In genomic region chr14:71276309-71276791, GRCm38 (mm10) we compare ENCODE assay signal across 8 mouse cellular contexts.
DNase-seq lines count a peak whose midpoint lies in the region; ATAC-seq lines count a peak whose summit lies in the region.

No protein-coding gene starts in this region.

- no peak overlapping the region for H3K9ac ChIP-seq in midbrain, embryonic 12.5 days (replicated peaks)
- no peak overlapping the region for H3K9ac ChIP-seq in intestine, embryonic 16.5 days (ENCODE audit: low read depth, low read length)

- WGBS in midbrain, embryonic 12.5 days = 14% methylated on average over 12 of the region's 12 CpGs
- 53% methylated on average over 12 of the region's 12 CpGs for WGBS in intestine, embryonic 16.5 days

- peak; percentile 21 to 64 for DNase-seq in cerebellum, postnatal 25 days
- no peak for DNase-seq in cerebellum, adult 8-10 months
- DNase-seq in ovary, postnatal 36 days (ENCODE audit: low spot score) = peak; percentile 15
- no peak for DNase-seq in ovary, postnatal 10 days (ENCODE audit: low spot score)
- no peak for DNase-seq in natural killer cell, adult 2 months (ENCODE audit: low spot score in 2 of 2)

- H3K27me3 ChIP-seq in midbrain, embryonic 12.5 days = peaks cover 10% of the 10 kb centered on the region; the same call in 1 of the 2 replicates
- no peaks in the 10 kb centered on the region for H3K27me3 ChIP-seq in intestine, embryonic 16.5 days (replicated peaks; ENCODE audit: control insufficient read depth, insufficient read depth, low read length)

- peak; percentile 56 to 70 for ATAC-seq in hematopoietic stem cell, adult 5-6 weeks (replicated peaks in 1 of 2; ENCODE audit: insufficient read depth in 1 of 2, low FRiP score in 2 of 2, low TSS enrichment in 1 of 2, low read depth in 1 of 2, poor library complexity in 2 of 2, severe bottlenecking in 2 of 2)
- ATAC-seq in midbrain, embryonic 12.5 days (ENCODE audit: low FRiP score, low read depth) = peak; percentile 79
- ATAC-seq in intestine, embryonic 16.5 days = no peak

- H3K27ac ChIP-seq in midbrain, embryonic 12.5 days (replicated peaks) = no peak overlapping the region
- no peak overlapping the region for H3K27ac ChIP-seq in intestine, embryonic 16.5 days (ENCODE audit: low read length)

- no peaks in the 10 kb centered on the region for H3K9me3 ChIP-seq in midbrain, embryonic 12.5 days
- H3K9me3 ChIP-seq in intestine, embryonic 16.5 days (ENCODE audit: control insufficient read depth, low read length) = no peaks in the 10 kb centered on the region

- H3K36me3 ChIP-seq in midbrain, embryonic 12.5 days = no peaks in the 10 kb centered on the region
- H3K36me3 ChIP-seq in intestine, embryonic 16.5 days (ENCODE audit: control insufficient read depth, insufficient read depth, low read length) = no peaks in the 10 kb centered on the region

- H3K4me3 ChIP-seq in midbrain, embryonic 12.5 days = no peak overlapping the region
- H3K4me3 ChIP-seq in intestine, embryonic 16.5 days (ENCODE audit: low read length) = no peak overlapping the region

- peak overlapping the region; percentile 26 for H3K4me2 ChIP-seq in midbrain, embryonic 12.5 days (replicated peaks)
- H3K4me2 ChIP-seq in intestine, embryonic 16.5 days (ENCODE audit: low read depth, low read length) = no peak overlapping the region

- peaks cover 11% of the 10 kb centered on the region for H3K4me1 ChIP-seq in midbrain, embryonic 12.5 days
- H3K4me1 ChIP-seq in intestine, embryonic 16.5 days (ENCODE audit: control insufficient read depth, insufficient read depth, low read length) = no peaks in the 10 kb centered on the region

Comparison
In these comparisons a context has a peak if more than half of its experiments do, and no peak if none do; other contexts are left out.
1. DNase-seq: peak in cerebellum, postnatal 25 days (2 of 2) and ovary, postnatal 36 days (single experiment); none in cerebellum, adult 8-10 months (single experiment), ovary, postnatal 10 days (single experiment) and natural killer cell, adult 2 months (0 of 2).